Mouse (Mus musculus): ENCODE measurements at regions not wholly inside any gene's neighbourhood (a gene's known extent, or its start where the extent isn't known, plus 50 kb on each side); places are given as distances from the start of the nearest gene placed in this dataset.

DNA sequence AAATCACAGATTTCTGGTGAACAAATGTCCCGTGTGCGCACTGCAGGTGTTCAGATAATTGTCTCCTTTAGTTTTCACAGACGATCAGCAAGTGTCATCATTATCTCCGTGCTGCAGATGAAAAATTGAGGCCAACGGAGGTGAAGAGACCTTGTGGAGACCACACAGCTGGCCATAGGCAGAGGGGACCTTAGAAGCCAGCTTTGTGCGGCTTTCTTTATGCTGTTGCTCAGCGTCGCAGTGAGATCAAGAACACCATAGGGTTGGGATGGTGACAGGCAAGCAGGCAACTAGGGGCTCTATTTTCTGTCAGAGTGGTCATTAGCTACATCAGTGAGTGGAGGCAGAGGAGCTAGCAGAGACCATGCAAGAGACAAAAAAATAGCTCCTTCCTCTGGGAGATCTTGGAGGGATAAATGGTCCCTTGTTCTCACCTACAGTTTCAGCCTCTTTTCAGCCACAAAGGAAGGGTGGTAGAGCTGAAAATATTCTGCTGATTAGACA, 324.4 kb downstream of the Chl1 start:
- ATAC-seq (ENCODE audit: insufficient number of reproducible peaks, insufficient read depth, low FRiP score, low read depth), result no peak

GRCm38 (mm10) chr6:103859787-103860186, 349.4 kb downstream of the Chl1 start:
- Histone ChIP-seq H3K27ac (ENCODE audit: low read length) (no peak overlapping the region), H3K9ac (replicated peaks; ENCODE audit: low read depth, low read length) (no peak overlapping the region), H3K9me3 (ENCODE audit: control insufficient read depth, low read depth, low read length) (no peaks in the 10 kb centered on the region), H3K4me1 (ENCODE audit: control insufficient read depth, insufficient read depth, low read length) (no peaks in the 10 kb centered on the region), H3K4me3 (ENCODE audit: low read depth, low read length) (no peak overlapping the region), H3K36me3 (ENCODE audit: control insufficient read depth, insufficient read depth, low read length) (no peaks in the 10 kb centered on the region), H3K4me2 (replicated peaks; ENCODE audit: low read depth, low read length) (no peak overlapping the region), H3K27me3 (ENCODE audit: control insufficient read depth, insufficient read depth, low read length) (no peaks in the 10 kb centered on the region)
- no peak for ATAC-seq (ENCODE audit: insufficient number of reproducible peaks, insufficient read depth, low FRiP score, low read depth)

More for the DNA sequence above, 324.4 kb downstream of the Chl1 start:
- no peaks in the 10 kb centered on the region for H3K9me3 ChIP-seq (ENCODE audit: control insufficient read depth, low read depth, low read length)
- no peaks in the 10 kb centered on the region for H3K4me1 ChIP-seq (ENCODE audit: control insufficient read depth, insufficient read depth, low read length)
- H3K4me2 ChIP-seq (replicated peaks; ENCODE audit: low read depth, low read length), result no peak overlapping the region
- WGBS, result 56% methylated on average over 8 of the region's 8 CpGs
- no peak overlapping the region for H3K4me3 ChIP-seq (ENCODE audit: low read depth, low read length)
- H3K27me3 ChIP-seq (ENCODE audit: control insufficient read depth, insufficient read depth, low read length), result no peaks in the 10 kb centered on the region
- H3K9ac ChIP-seq (replicated peaks; ENCODE audit: low read depth, low read length), result no peak overlapping the region
- no peaks in the 10 kb centered on the region for H3K36me3 ChIP-seq (ENCODE audit: control insufficient read depth, insufficient read depth, low read length)
- no peak overlapping the region for H3K27ac ChIP-seq (ENCODE audit: low read length)

DNA sequence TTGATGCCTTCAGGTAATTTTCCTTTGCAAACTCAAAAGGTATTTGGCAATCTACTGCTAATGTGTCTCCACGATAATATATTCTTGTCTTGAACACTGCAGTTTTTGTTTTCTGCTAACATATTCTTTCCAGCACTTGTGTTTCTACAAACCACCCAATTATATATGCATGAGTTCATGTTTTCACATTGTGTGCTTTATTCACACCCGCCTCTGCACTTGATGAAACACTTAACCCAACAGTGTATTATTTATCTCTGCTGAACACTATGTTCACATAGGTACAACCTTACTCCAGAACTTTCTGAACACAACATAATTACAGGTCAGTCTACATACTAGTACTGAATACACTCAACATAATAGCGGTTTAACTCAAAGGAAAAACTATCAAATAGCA, 383.1 kb downstream of the Chl1 start:
- H3K36me3 ChIP-seq (ENCODE audit: control insufficient read depth, insufficient read depth, low read length), result no peaks in the 10 kb centered on the region
- no peak overlapping the region for H3K27ac ChIP-seq (ENCODE audit: low read length)
- no peak overlapping the region for H3K9ac ChIP-seq (replicated peaks; ENCODE audit: low read depth, low read length)
- no peak overlapping the region for H3K4me3 ChIP-seq (ENCODE audit: low read depth, low read length)
- no peaks in the 10 kb centered on the region for H3K4me1 ChIP-seq (ENCODE audit: control insufficient read depth, insufficient read depth, low read length)
- no peaks in the 10 kb centered on the region for H3K27me3 ChIP-seq (ENCODE audit: control insufficient read depth, insufficient read depth, low read length)
- no peak overlapping the region for H3K4me2 ChIP-seq (replicated peaks; ENCODE audit: low read depth, low read length)
- H3K9me3 ChIP-seq (ENCODE audit: control insufficient read depth, low read depth, low read length), result no peaks in the 10 kb centered on the region
- 84% methylated on average over 3 of the region's 3 CpGs for WGBS
- ATAC-seq (ENCODE audit: insufficient number of reproducible peaks, insufficient read depth, low FRiP score, low read depth), result no peak

DNA sequence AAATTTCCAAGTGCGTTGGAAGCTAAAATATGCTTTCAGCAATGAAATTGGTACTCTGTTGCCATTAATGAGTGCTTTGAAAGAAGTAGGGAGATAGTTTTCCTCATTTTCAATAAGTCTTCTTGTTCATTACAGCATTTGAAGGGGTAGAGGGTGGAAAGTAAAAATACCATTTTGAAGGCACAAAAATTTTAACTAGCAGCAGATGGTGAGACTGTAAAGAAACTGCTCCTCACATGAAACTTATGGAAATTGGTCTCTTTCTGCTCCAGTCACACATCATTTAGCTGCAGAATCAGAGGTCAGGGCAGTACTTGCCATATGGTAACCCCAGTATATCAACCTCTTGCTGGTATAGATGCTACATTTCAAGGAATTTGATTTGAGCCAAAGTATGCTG, 414.1 kb downstream of the Chl1 start:
- Histone ChIP-seq H3K9ac (replicated peaks; ENCODE audit: low read depth, low read length) (no peak overlapping the region), H3K27ac (ENCODE audit: low read length) (no peak overlapping the region), H3K4me1 (ENCODE audit: control insufficient read depth, insufficient read depth, low read length) (no peaks in the 10 kb centered on the region), H3K9me3 (ENCODE audit: control insufficient read depth, low read depth, low read length) (no peaks in the 10 kb centered on the region), H3K4me3 (ENCODE audit: low read depth, low read length) (no peak overlapping the region), H3K27me3 (ENCODE audit: control insufficient read depth, insufficient read depth, low read length) (no peaks in the 10 kb centered on the region), H3K36me3 (ENCODE audit: control insufficient read depth, insufficient read depth, low read length) (no peaks in the 10 kb centered on the region), H3K4me2 (replicated peaks; ENCODE audit: low read depth, low read length) (no peak overlapping the region)
- no peak for ATAC-seq (ENCODE audit: insufficient number of reproducible peaks, insufficient read depth, low FRiP score, low read depth)
- WGBS, result 81% methylated on average over 1 of the region's 1 CpGs

- no peaks in the 10 kb centered on the region for H3K27me3 ChIP-seq (ENCODE audit: control insufficient read depth, insufficient read depth, low read length)
- no peak overlapping the region for H3K9ac ChIP-seq (replicated peaks; ENCODE audit: low read depth, low read length)
- H3K27ac ChIP-seq (ENCODE audit: low read length), result no peak overlapping the region
- ATAC-seq (ENCODE audit: insufficient number of reproducible peaks, insufficient read depth, low FRiP score, low read depth), result no peak
- no peaks in the 10 kb centered on the region for H3K4me1 ChIP-seq (ENCODE audit: control insufficient read depth, insufficient read depth, low read length)
- 81% methylated on average over 3 of the region's 3 CpGs for WGBS
- no peak overlapping the region for H3K4me3 ChIP-seq (ENCODE audit: low read depth, low read length)
- no peaks in the 10 kb centered on the region for H3K9me3 ChIP-seq (ENCODE audit: control insufficient read depth, low read depth, low read length)
- no peaks in the 10 kb centered on the region for H3K36me3 ChIP-seq (ENCODE audit: control insufficient read depth, insufficient read depth, low read length)
- no peak overlapping the region for H3K4me2 ChIP-seq (replicated peaks; ENCODE audit: low read depth, low read length)
Measured at GRCm38 (mm10) chr6:103927094-103927493, 416.7 kb downstream of the Chl1 start.

- Histone ChIP-seq H3K27ac (ENCODE audit: low read length) (no peak overlapping the region), H3K4me1 (ENCODE audit: control insufficient read depth, insufficient read depth, low read length) (no peaks in the 10 kb centered on the region), H3K4me2 (replicated peaks; ENCODE audit: low read depth, low read length) (no peak overlapping the region), H3K9me3 (ENCODE audit: control insufficient read depth, low read depth, low read length) (no peaks in the 10 kb centered on the region), H3K9ac (replicated peaks; ENCODE audit: low read depth, low read length) (no peak overlapping the region), H3K36me3 (ENCODE audit: control insufficient read depth, insufficient read depth, low read length) (no peaks in the 10 kb centered on the region), H3K4me3 (ENCODE audit: low read depth, low read length) (no peak overlapping the region), H3K27me3 (ENCODE audit: control insufficient read depth, insufficient read depth, low read length) (no peaks in the 10 kb centered on the region)
- WGBS, result 70% methylated on average over 5 of the region's 5 CpGs
- ATAC-seq (ENCODE audit: insufficient number of reproducible peaks, insufficient read depth, low FRiP score, low read depth), result no peak
Measured at GRCm38 (mm10) chr6:103940345-103940744, 430.0 kb downstream of the Chl1 start.

DNA sequence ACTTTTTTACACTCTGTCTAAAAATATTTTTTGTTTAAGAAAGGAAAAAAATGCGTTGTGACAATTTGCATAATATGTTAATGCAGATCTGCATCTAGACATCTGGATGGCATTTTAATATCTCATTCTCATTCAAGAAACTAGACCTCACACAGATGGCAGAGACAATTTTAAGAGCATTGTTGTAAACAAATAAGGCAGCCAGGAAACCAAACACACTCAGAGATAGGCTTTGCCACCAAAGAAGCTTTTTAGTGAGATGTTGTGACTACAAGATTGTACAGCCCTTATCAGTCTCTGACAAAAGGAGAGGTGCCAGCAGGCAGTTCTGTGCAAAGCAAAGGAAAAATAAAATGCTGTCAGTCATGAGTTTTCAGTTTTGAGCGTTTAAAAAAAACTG, 434.0 kb downstream of the Chl1 start:
- ATAC-seq (ENCODE audit: insufficient number of reproducible peaks, insufficient read depth, low FRiP score, low read depth), result no peak
- H3K4me3 ChIP-seq (ENCODE audit: low read depth, low read length), result no peak overlapping the region
- H3K9me3 ChIP-seq (ENCODE audit: control insufficient read depth, low read depth, low read length), result no peaks in the 10 kb centered on the region
- H3K36me3 ChIP-seq (ENCODE audit: control insufficient read depth, insufficient read depth, low read length), result no peaks in the 10 kb centered on the region
- no peak overlapping the region for H3K9ac ChIP-seq (replicated peaks; ENCODE audit: low read depth, low read length)
- no peak overlapping the region for H3K27ac ChIP-seq (ENCODE audit: low read length)
- H3K27me3 ChIP-seq (ENCODE audit: control insufficient read depth, insufficient read depth, low read length), result no peaks in the 10 kb centered on the region
- no peak overlapping the region for H3K4me2 ChIP-seq (replicated peaks; ENCODE audit: low read depth, low read length)
- WGBS, result 58% methylated on average over 2 of the region's 2 CpGs
- H3K4me1 ChIP-seq (ENCODE audit: control insufficient read depth, insufficient read depth, low read length), result no peaks in the 10 kb centered on the region

DNA sequence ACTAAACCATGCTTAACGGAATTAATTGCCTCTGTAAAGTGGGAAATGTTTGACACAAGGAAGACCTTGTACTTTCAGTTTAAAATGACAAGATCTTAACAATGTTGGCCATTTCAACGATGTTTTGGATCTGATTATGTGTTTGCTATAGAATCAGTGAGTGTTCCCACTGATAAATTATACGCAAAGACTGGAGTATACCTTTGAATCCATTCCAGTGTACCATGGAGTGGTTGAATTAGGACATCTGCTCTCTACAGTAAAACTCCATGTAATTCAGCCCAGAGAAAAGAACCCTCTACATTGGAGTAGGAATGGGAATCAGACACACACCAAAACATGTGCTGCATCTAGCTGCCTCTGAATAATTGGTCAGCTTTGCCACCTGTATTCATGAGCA, 437.1 kb downstream of the Chl1 start:
- no peak overlapping the region for H3K4me3 ChIP-seq (ENCODE audit: low read depth, low read length)
- H3K9ac ChIP-seq (replicated peaks; ENCODE audit: low read depth, low read length), result no peak overlapping the region
- ATAC-seq (ENCODE audit: insufficient number of reproducible peaks, insufficient read depth, low FRiP score, low read depth), result no peak
- H3K4me1 ChIP-seq (ENCODE audit: control insufficient read depth, insufficient read depth, low read length), result no peaks in the 10 kb centered on the region
- no peak overlapping the region for H3K4me2 ChIP-seq (replicated peaks; ENCODE audit: low read depth, low read length)
- no peaks in the 10 kb centered on the region for H3K27me3 ChIP-seq (ENCODE audit: control insufficient read depth, insufficient read depth, low read length)
- no peaks in the 10 kb centered on the region for H3K9me3 ChIP-seq (ENCODE audit: control insufficient read depth, low read depth, low read length)
- 61% methylated on average over 3 of the region's 3 CpGs for WGBS
- H3K27ac ChIP-seq (ENCODE audit: low read length), result no peak overlapping the region
- H3K36me3 ChIP-seq (ENCODE audit: control insufficient read depth, insufficient read depth, low read length), result no peaks in the 10 kb centered on the region

GRCm38 (mm10) chr6:103953134-103953771, 442.9 kb downstream of the Chl1 start:
- Histone ChIP-seq H3K27me3 (ENCODE audit: control insufficient read depth, insufficient read depth, low read length) (no peaks in the 10 kb centered on the region), H3K4me3 (ENCODE audit: low read depth, low read length) (no peak overlapping the region), H3K27ac (ENCODE audit: low read length) (no peak overlapping the region), H3K36me3 (ENCODE audit: control insufficient read depth, insufficient read depth, low read length) (no peaks in the 10 kb centered on the region), H3K4me1 (ENCODE audit: control insufficient read depth, insufficient read depth, low read length) (no peaks in the 10 kb centered on the region), H3K9me3 (ENCODE audit: control insufficient read depth, low read depth, low read length) (no peaks in the 10 kb centered on the region), H3K4me2 (replicated peaks; ENCODE audit: low read depth, low read length) (no peak overlapping the region), H3K9ac (replicated peaks; ENCODE audit: low read depth, low read length) (no peak overlapping the region)
- ATAC-seq (ENCODE audit: insufficient number of reproducible peaks, insufficient read depth, low FRiP score, low read depth), result no peak
- 67% methylated on average over 1 of the region's 1 CpGs for WGBS
